Mouse (Mus musculus) megakaryocyte, embryonic 14.5 days (primary cell): ENCODE measurements around the gene Adcy5.

Experiments
- FLI1 ChIP-seq: IDR thresholded peaks from 2 replicates; pipeline ENCODE4 v1.6.1; 2012; ENCODE audit warnings: low read length, inconsistent platforms, mixed read lengths
- GATA1 ChIP-seq: IDR thresholded peaks from 3 replicates; pipeline ENCODE4 v1.6.1; 2012; ENCODE audit warnings: mixed read lengths, low read length, inconsistent platforms, borderline replicate concordance

GRCm38 (mm10) chr16:35109656-35110291, 44.9 kb upstream of the Adcy5 start:
- no peak for TF ChIP-seq GATA1
- TF ChIP-seq FLI1 = no peak
